Mouse (Mus musculus) NIH3T3 (cell line): Measurements from ENCODE around the gene B3gnt9.

Experiments
- DNase-seq: peaks from one replicate; pipeline ENCODE4 v3.0.0-alpha.2; 2012; ENCODE audit warnings: low read depth

The B3gnt9 gene

GRCm38 (mm10) chr8:105282239-105282638 is 27.3 kb upstream of the B3gnt9 start:
- DNase-seq = no peak

- DNase-seq = no peak
Measured at GRCm38 (mm10) chr8:105281821-105282220, 26.9 kb upstream of the B3gnt9 start.

GRCm38 (mm10) chr8:105280567-105280966 is 25.6 kb upstream of the B3gnt9 start:
- no peak for DNase-seq

GRCm38 (mm10) chr8:105278911-105279334 is 24.0 kb upstream of the B3gnt9 start:
- no peak for DNase-seq

GRCm38 (mm10) chr8:105276292-105277120 is 21.6 kb upstream of the B3gnt9 start:
- no peak for DNase-seq

GRCm38 (mm10) chr8:105275840-105276239 is 20.9 kb upstream of the B3gnt9 start, which contains the start of gene Nol3:
TSS of gene Nol3 (plus strand) at chr8:105276140.
- DNase-seq = no peak

GRCm38 (mm10) chr8:105275387-105275786 is 20.4 kb upstream of the B3gnt9 start:
- no peak for DNase-seq

GRCm38 (mm10) chr8:105270916-105271186 is 15.9 kb upstream of the B3gnt9 start:
- no peak for DNase-seq

- no peak for DNase-seq
Measured at GRCm38 (mm10) chr8:105270101-105270915, 15.4 kb upstream of the B3gnt9 start.

- peak; percentile 80 for DNase-seq
Measured at GRCm38 (mm10) chr8:105269461-105269947, 14.6 kb upstream of the B3gnt9 start, which contains the start of gene Hsf4. TSS of gene Hsf4 (plus strand) at chr8:105269801.

GRCm38 (mm10) chr8:105269075-105269458 is 14.1 kb upstream of the B3gnt9 start:
- peak; percentile 35 for DNase-seq

- no peak for DNase-seq
Measured at GRCm38 (mm10) chr8:105268342-105269074, 13.6 kb upstream of the B3gnt9 start.

- DNase-seq = no peak
Measured at GRCm38 (mm10) chr8:105266775-105267174, 11.8 kb upstream of the B3gnt9 start.

- peak; percentile 51 for DNase-seq
Measured at GRCm38 (mm10) chr8:105265128-105265527, 10.2 kb upstream of the B3gnt9 start.

- DNase-seq = peak; percentile 82
Measured at GRCm38 (mm10) chr8:105264024-105264982, 9.3 kb upstream of the B3gnt9 start, which contains the start of the genes Tradd and Fbxl8. TSS of gene Tradd (minus strand) at chr8:105264609. TSS of gene Fbxl8 (plus strand) at chr8:105264648.

- peak; percentile 47 for DNase-seq
Measured at GRCm38 (mm10) chr8:105263244-105263912, 8.4 kb upstream of the B3gnt9 start.

GRCm38 (mm10) chr8:105261326-105261980 is 6.5 kb upstream of the B3gnt9 start:
- no peak for DNase-seq

GRCm38 (mm10) chr8:105260371-105261099 is 5.6 kb upstream of the B3gnt9 start:
- DNase-seq = no peak

- no peak for DNase-seq
Measured at GRCm38 (mm10) chr8:105259721-105260320, 4.9 kb upstream of the B3gnt9 start.
